Mouse (Mus musculus) intestine, postnatal 0 days (tissue): Measurements from ENCODE around the gene Tut7. TPM values are rescaled to one million over a fixed set of nuclear protein-coding genes. Genes with fewer than 3 reads are reported as not detected.
A peak's percentile ranks its signal among the peaks of the same experiment; 100 is the strongest.

Experiments
- ATAC-seq: fragments of 200-750 bp; cut with Nextera tagmentation; 2 replicates; pipeline ENCODE4 v1.8.0; 2017; ENCODE audit warnings: mild to moderate bottlenecking, moderate TSS enrichment, moderate library complexity
- H3K27ac ChIP-seq: fragments of 300-500 bp; sonication (generic); 2 replicates; pipeline ENCODE4 v1.5.1; 2014; ENCODE audit warnings: mild to moderate bottlenecking, low read depth, low read length, moderate library complexity
- H3K27me3 ChIP-seq: fragments of 300-500 bp; sonication (generic); replicated peaks from 2 replicates; pipeline ENCODE4 v1.6.1; 2014; ENCODE audit warnings: low read length, mixed read lengths; ENCODE audit not compliant: control insufficient read depth, insufficient read depth
- H3K36me3 ChIP-seq: fragments of 300-500 bp; sonication (generic); 2 replicates; pipeline ENCODE4 v1.6.1; 2014; ENCODE audit warnings: mild to moderate bottlenecking, moderate library complexity; ENCODE audit not compliant: control insufficient read depth, insufficient read depth
- H3K4me1 ChIP-seq: fragments of 300-500 bp; sonication (generic); replicated peaks from 2 replicates; pipeline ENCODE4 v1.6.1; 2014; ENCODE audit warnings: antibody characterized with exemption, low read length, mixed read lengths; ENCODE audit not compliant: control insufficient read depth, insufficient read depth
- H3K4me2 ChIP-seq: fragments of 300-500 bp; sonication (generic); replicated peaks from 2 replicates; pipeline ENCODE4 v1.6.1; 2014; ENCODE audit warnings: low read depth, mild to moderate bottlenecking, moderate library complexity
- H3K4me3 ChIP-seq: fragments of 300-500 bp; sonication (generic); 2 replicates; pipeline ENCODE4 v1.5.1; 2014; ENCODE audit warnings: low read depth, low read length
- H3K9ac ChIP-seq: fragments of 300-500 bp; sonication (generic); 2 replicates; pipeline ENCODE4 v1.6.1; 2014; ENCODE audit warnings: mild to moderate bottlenecking, low read depth, low read length
- H3K9me3 ChIP-seq: fragments of 300-500 bp; sonication (generic); 2 replicates; pipeline ENCODE4 v1.6.1; 2016; ENCODE audit warnings: mixed run types; ENCODE audit not compliant: control insufficient read depth
- CTCF ChIP-seq: sonication (generic); IDR thresholded peaks from 2 replicates; pipeline ENCODE4 v1.5.1; 2016; ENCODE audit warnings: low read depth, mild to moderate bottlenecking, control low read depth, antibody characterized with exemption, moderate library complexity
- WGBS: fragments of 180-500 bp; shearing (Covaris S2); extraction: QIAGEN DNeasy Blood & Tissue Kit; methylation state at CpG from one replicate; pipeline ENCODE4 v1.1.7; 2014; 5-methylcytosine and 5-hydroxymethylcytosine counted together
- polyA plus RNA-seq: library from polyadenylated mRNA; unstranded; fragments of >200 nt; fragmentation: Nextera tagmentation; extraction: Ambion mirVana; gene quantifications from 2 replicates; pipeline ENCODE4 v1.2.1, GENCODE M21; 2015

The Tut7 gene
- polyA plus RNA-seq, 1 experiment from 2014 or later: 50.1 TPM

DNA sequence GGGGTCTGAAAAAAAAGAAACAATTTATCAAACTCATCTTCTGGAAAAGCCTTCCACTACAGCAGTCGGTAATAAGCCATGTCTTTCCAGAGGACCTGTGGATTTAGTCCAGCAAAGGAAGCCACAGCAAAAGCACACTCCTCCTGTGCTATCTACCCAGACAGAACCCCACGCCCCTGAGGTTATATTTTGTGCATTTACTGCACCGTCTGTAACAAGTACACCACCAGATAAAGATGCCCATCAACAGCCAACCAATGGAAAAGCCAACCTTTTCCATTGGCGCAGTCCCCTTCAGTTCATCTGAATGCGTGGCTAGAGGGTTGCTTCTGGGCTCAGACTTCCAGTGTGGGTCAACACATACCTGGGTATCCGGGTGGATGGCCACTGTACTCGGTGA is 60.2 kb downstream of the Tut7 start:
- Histone ChIP-seq H3K4me3 (no peak overlapping the region), H3K4me2 (no peak overlapping the region), H3K9me3 (no peaks in the 10 kb centered on the region), H3K27ac (no peak overlapping the region), H3K9ac (no peak overlapping the region), H3K27me3 (no peaks in the 10 kb centered on the region), H3K36me3 (peaks cover 34% of the 10 kb centered on the region), H3K4me1 (no peaks in the 10 kb centered on the region; the same call in 1 of the 2 replicates)
- no peak for ATAC-seq
- 86% methylated on average over 7 of the region's 7 CpGs for WGBS
- TF ChIP-seq CTCF: no peak

- H3K4me1 ChIP-seq: no peaks in the 10 kb centered on the region
- H3K27me3 ChIP-seq: no peaks in the 10 kb centered on the region
- no peak overlapping the region for H3K4me3 ChIP-seq
- H3K27ac ChIP-seq: no peak overlapping the region
- no peak for TF ChIP-seq CTCF
- H3K4me2 ChIP-seq: no peak overlapping the region
- H3K9me3 ChIP-seq: no peaks in the 10 kb centered on the region
- no peak for ATAC-seq
- H3K36me3 ChIP-seq: peaks cover 52% of the 10 kb centered on the region
- 88% methylated on average over 7 of the region's 7 CpGs for WGBS
- no peak overlapping the region for H3K9ac ChIP-seq
Observed at GRCm38 (mm10) chr13:59756906-59757305, 66.0 kb downstream of the Tut7 start.

- 73% methylated on average over 12 of the region's 12 CpGs for WGBS
- ATAC-seq: no peak
Observed at GRCm38 (mm10) chr13:59750310-59750709, 72.6 kb downstream of the Tut7 start.

DNA sequence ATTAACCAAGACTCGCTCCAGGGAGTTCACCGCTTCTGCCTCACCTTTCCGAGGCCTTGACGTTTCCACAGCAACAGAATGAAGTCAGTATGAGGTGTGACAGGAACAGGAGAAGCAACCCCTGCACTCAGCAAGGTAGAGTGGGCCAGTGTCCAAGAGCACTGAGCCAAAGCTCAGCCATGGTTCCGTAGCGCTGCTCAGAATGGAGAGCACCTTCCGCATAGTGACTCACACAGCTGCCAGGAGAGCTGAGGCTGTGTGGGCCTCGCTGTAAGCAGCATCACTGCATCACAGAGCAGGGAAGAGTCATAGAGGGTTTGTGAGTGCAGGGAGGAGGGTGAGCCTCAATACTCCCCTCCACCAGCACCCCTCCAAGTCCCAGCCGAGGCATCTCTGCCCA is 76.2 kb downstream of the Tut7 start, which contains the start of gene 1700014D04Rik:
1700014D04Rik (minus strand) TSS at position 42 of the 400 bp plus-strand sequence.
- no peak within 1 kb of the TSS for H3K27ac ChIP-seq
- no peak for ATAC-seq

More at GRCm38 (mm10) chr13:59750310-59750709, 72.6 kb downstream of the Tut7 start:
- H3K4me2 ChIP-seq: no peak overlapping the region
- H3K27ac ChIP-seq: no peak overlapping the region
- H3K27me3 ChIP-seq: no peaks in the 10 kb centered on the region
- no peaks in the 10 kb centered on the region for H3K4me1 ChIP-seq
- peaks cover 14% of the 10 kb centered on the region; the same call in 1 of the 2 replicates for H3K36me3 ChIP-seq
- H3K9me3 ChIP-seq: no peaks in the 10 kb centered on the region
- no peak for TF ChIP-seq CTCF
- H3K4me3 ChIP-seq: no peak overlapping the region
- H3K9ac ChIP-seq: no peak overlapping the region

GRCm38 (mm10) chr13:59746164-59746563 is 76.8 kb downstream of the Tut7 start:
- Histone ChIP-seq H3K9me3 (no peaks in the 10 kb centered on the region), H3K9ac (no peak overlapping the region)

More for the DNA sequence above, 76.2 kb downstream of the Tut7 start, which contains the start of gene 1700014D04Rik:
- H3K4me2 ChIP-seq: no peak within 1 kb of the TSS
- H3K4me3 ChIP-seq: no peak within 1 kb of the TSS
- 84% methylated on average over 9 of the region's 9 CpGs for WGBS
- H3K27me3 ChIP-seq: no peaks in the 10 kb centered on the region
- no peaks in the 10 kb centered on the region for H3K36me3 ChIP-seq
- H3K9me3 ChIP-seq: no peaks in the 10 kb centered on the region
- TF ChIP-seq CTCF: no peak
- no peak within 1 kb of the TSS for H3K9ac ChIP-seq
- H3K4me1 ChIP-seq: no peaks in the 10 kb centered on the region

DNA sequence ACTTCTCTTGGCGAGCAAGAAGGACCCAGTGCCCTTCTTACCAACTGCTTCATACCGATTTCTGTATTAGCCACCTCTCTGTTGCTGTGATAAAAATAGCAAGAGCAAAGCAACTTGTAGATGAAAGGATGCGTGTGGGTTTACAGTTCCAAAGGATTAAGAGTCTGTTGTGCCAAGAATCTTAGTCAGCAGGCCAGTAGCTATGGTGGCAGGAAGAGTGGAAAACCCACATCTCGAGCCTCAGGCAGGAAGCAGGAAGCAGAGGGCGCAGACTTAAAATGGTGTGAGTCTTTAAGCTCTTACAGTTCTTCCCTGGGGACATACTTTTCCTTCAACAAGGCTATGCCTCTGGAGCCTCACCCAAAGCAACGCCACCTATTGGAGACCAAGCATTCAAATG is 77.5 kb downstream of the Tut7 start:
- no peak overlapping the region for H3K9ac ChIP-seq
- 77% methylated on average over 6 of the region's 6 CpGs for WGBS
- H3K27me3 ChIP-seq: no peaks in the 10 kb centered on the region
- no peak for TF ChIP-seq CTCF
- H3K36me3 ChIP-seq: no peaks in the 10 kb centered on the region
- ATAC-seq: no peak
- H3K4me3 ChIP-seq: no peak overlapping the region
- no peak overlapping the region for H3K4me2 ChIP-seq
- no peaks in the 10 kb centered on the region for H3K9me3 ChIP-seq
- no peaks in the 10 kb centered on the region for H3K4me1 ChIP-seq
- H3K27ac ChIP-seq: no peak overlapping the region

More at GRCm38 (mm10) chr13:59746164-59746563, 76.8 kb downstream of the Tut7 start:
- WGBS: 64% methylated on average over 6 of the region's 6 CpGs
- no peak overlapping the region for H3K4me3 ChIP-seq
- no peak overlapping the region for H3K4me2 ChIP-seq
- no peak for TF ChIP-seq CTCF
- H3K27me3 ChIP-seq: no peaks in the 10 kb centered on the region
- H3K36me3 ChIP-seq: no peaks in the 10 kb centered on the region
- ATAC-seq: no peak
- H3K27ac ChIP-seq: no peak overlapping the region
- H3K4me1 ChIP-seq: no peaks in the 10 kb centered on the region

DNA sequence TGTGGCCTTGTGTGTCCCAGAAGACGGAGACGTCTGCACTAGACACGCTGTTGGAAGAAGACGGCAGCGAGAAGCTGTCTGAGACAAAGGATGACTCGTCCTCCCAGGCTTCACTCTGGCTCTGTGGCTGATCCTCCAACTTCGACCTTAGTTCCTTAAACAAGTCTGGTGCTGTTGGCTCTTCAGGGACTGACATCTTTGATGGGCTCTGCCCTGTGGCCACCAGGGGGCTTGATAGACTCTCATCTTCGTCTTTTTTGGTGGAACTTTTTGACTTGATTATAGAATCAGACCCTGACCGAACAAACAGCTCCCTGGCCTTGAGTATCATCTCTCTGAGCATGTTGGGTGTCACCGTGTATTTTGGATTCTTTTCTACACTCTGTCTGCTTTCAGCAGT is 81.2 kb downstream of the Tut7 start:
- 66% methylated on average over 10 of the region's 10 CpGs for WGBS
- peak; percentile 53 for TF ChIP-seq CTCF
- Histone ChIP-seq H3K4me1 (no peaks in the 10 kb centered on the region), H3K9me3 (no peaks in the 10 kb centered on the region), H3K9ac (no peak overlapping the region), H3K27me3 (no peaks in the 10 kb centered on the region), H3K4me2 (no peak overlapping the region), H3K4me3 (no peak overlapping the region), H3K27ac (no peak overlapping the region), H3K36me3 (no peaks in the 10 kb centered on the region)
- no peak for ATAC-seq
